Mouse (Mus musculus) neural tube, embryonic 14.5 days (tissue): Measurements from ENCODE around the gene Crabp1. TPM values are rescaled to one million over a fixed set of nuclear protein-coding genes. Genes with fewer than 3 reads are reported as not detected.
A peak's percentile ranks its signal among the peaks of the same experiment; 100 is the strongest.

ENCODE experiments used
- ATAC-seq: fragments of 200-750 bp; cut with Nextera tagmentation; 2 replicates; pipeline ENCODE4 v1.8.0; 2017; ENCODE audit warnings: low read depth, mild to moderate bottlenecking, moderate TSS enrichment, moderate library complexity
- H3K27ac ChIP-seq: fragments of 300-500 bp; sonication (generic); 2 replicates; pipeline ENCODE4 v1.5.1; 2014; ENCODE audit warnings: low read depth, mild to moderate bottlenecking, control low read depth, low read length, moderate library complexity, mixed read lengths
- H3K27me3 ChIP-seq: fragments of 300-500 bp; sonication (generic); 2 replicates; pipeline ENCODE4 v1.6.1; 2014; ENCODE audit warnings: low read length; ENCODE audit not compliant: control insufficient read depth, insufficient read depth
- H3K36me3 ChIP-seq: fragments of 300-500 bp; sonication (generic); 2 replicates; pipeline ENCODE4 v1.6.1; 2014; ENCODE audit warnings: low read length, mixed read lengths; ENCODE audit not compliant: control insufficient read depth, insufficient read depth
- H3K4me1 ChIP-seq: fragments of 300-500 bp; sonication (generic); 2 replicates; pipeline ENCODE4 v1.6.1; 2014; ENCODE audit warnings: low read length; ENCODE audit not compliant: control insufficient read depth, insufficient read depth
- H3K4me2 ChIP-seq: fragments of 300-500 bp; sonication (generic); 2 replicates; pipeline ENCODE4 v1.6.1; 2014; ENCODE audit warnings: mild to moderate bottlenecking, low read depth, low read length, control low read depth
- H3K4me3 ChIP-seq: fragments of 300-500 bp; sonication (generic); 2 replicates; pipeline ENCODE4 v1.5.1; 2014; ENCODE audit warnings: low read depth, low read length, control low read depth, mixed read lengths
- H3K9ac ChIP-seq: fragments of 300-500 bp; sonication (generic); replicated peaks from 2 replicates; pipeline ENCODE4 v1.6.1; 2014; ENCODE audit warnings: low read depth, mild to moderate bottlenecking, control low read depth, low read length, mixed read lengths
- H3K9me3 ChIP-seq: fragments of 300-500 bp; sonication (generic); 2 replicates; pipeline ENCODE4 v1.6.1; 2016; ENCODE audit warnings: low read length; ENCODE audit not compliant: control insufficient read depth
- WGBS: fragments of 180-500 bp; shearing (Covaris S2); extraction: QIAGEN DNeasy Blood & Tissue Kit; methylation state at CpG from one replicate; pipeline ENCODE4 v1.1.7; 2014; 5-methylcytosine and 5-hydroxymethylcytosine counted together
- polyA plus RNA-seq: library from polyadenylated mRNA; unstranded; fragments of >200 nt; fragmentation: Nextera tagmentation; extraction: Ambion mirVana; gene quantifications from 2 replicates; pipeline ENCODE4 v1.2.1, GENCODE M21; 2014

Gene Crabp1
- polyA plus RNA-seq, 1 experiment from 2014 or later, result 733 TPM

DNA sequence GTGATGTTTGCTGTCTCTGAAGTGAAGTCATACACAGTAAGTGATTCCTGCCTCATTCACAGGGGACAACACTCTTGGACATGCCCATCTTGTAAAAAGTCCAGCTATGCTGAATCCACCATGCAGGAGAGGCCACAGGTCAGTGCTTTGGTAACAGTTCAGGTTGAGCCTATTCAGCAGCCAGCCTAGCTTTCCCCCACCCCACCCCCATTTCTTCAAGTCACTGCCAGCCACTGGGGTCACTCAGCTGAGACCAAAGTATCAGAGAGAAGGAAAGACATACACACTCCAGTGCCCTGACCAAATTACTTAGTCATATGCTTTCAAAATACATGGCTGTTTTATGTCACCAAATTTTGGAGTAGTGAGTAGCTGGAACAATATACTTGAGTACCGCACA, 21.5 kb downstream of the Crabp1 start:
- Histone ChIP-seq H3K36me3 (no peaks in the 10 kb centered on the region), H3K9me3 (no peaks in the 10 kb centered on the region), H3K27ac (no peak overlapping the region), H3K27me3 (no peaks in the 10 kb centered on the region), H3K4me1 (0 out of 2 replicates have a peak, but pooled peaks cover 3% of the 10 kb centered on the region), H3K9ac (no peak overlapping the region), H3K4me3 (no peak overlapping the region), H3K4me2 (no peak overlapping the region)
- ATAC-seq, result no peak
- WGBS, result 97% methylated on average over 1 of the region's 1 CpGs

- 36% methylated on average over 8 of the region's 8 CpGs for WGBS
- Histone ChIP-seq H3K27ac (no peak overlapping the region), H3K4me3 (no peak overlapping the region), H3K4me2 (no peak overlapping the region), H3K9me3 (no peaks in the 10 kb centered on the region), H3K27me3 (no peaks in the 10 kb centered on the region), H3K36me3 (no peaks in the 10 kb centered on the region), H3K4me1 (0 out of 2 replicates have a peak, but pooled peaks cover 3% of the 10 kb centered on the region), H3K9ac (no peak overlapping the region)
- peak; percentile 66; the same call in 1 of the 2 replicates for ATAC-seq
These were observed 23.2 kb downstream of the Crabp1 start for GRCm38 (mm10) chr9:54787760-54788159.

- no peak for ATAC-seq
- Histone ChIP-seq H3K9ac (no peak overlapping the region), H3K36me3 (no peaks in the 10 kb centered on the region), H3K4me2 (no peak overlapping the region), H3K27ac (no peak overlapping the region), H3K27me3 (no peaks in the 10 kb centered on the region), H3K9me3 (no peaks in the 10 kb centered on the region), H3K4me1 (0 out of 2 replicates have a peak, but pooled peaks cover 3% of the 10 kb centered on the region), H3K4me3 (no peak overlapping the region)
- 46% methylated on average over 5 of the region's 5 CpGs for WGBS
These were observed 25.7 kb downstream of the Crabp1 start for GRCm38 (mm10) chr9:54790271-54790670.

GRCm38 (mm10) chr9:54801460-54801961, 37.0 kb downstream of the Crabp1 start:
- whole genome bisulfite sequencing, result 36% methylated on average over 10 of the region's 10 CpGs
- no peaks in the 10 kb centered on the region for H3K36me3 ChIP-seq
- no peak overlapping the region for H3K4me2 ChIP-seq
- H3K9ac ChIP-seq, result no peak overlapping the region
- H3K4me3 ChIP-seq, result no peak overlapping the region
- H3K4me1 ChIP-seq, result peaks cover 5% of the 10 kb centered on the region; the same call in 1 of the 2 replicates
- H3K27me3 ChIP-seq, result no peaks in the 10 kb centered on the region
- ATAC-seq, result no peak
- no peaks in the 10 kb centered on the region for H3K9me3 ChIP-seq
- no peak overlapping the region for H3K27ac ChIP-seq

GRCm38 (mm10) chr9:54802749-54803679, 38.5 kb downstream of the Crabp1 start:
- H3K4me2 ChIP-seq, result no peak overlapping the region
- no peaks in the 10 kb centered on the region for H3K27me3 ChIP-seq
- H3K36me3 ChIP-seq, result no peaks in the 10 kb centered on the region
- WGBS, result 60% methylated on average over 6 of the region's 6 CpGs
- no peak for ATAC-seq
- no peak overlapping the region for H3K27ac ChIP-seq
- H3K4me1 ChIP-seq, result peaks cover 5% of the 10 kb centered on the region; the same call in 1 of the 2 replicates
- H3K9ac ChIP-seq, result no peak overlapping the region
- no peak overlapping the region for H3K4me3 ChIP-seq
- H3K9me3 ChIP-seq, result no peaks in the 10 kb centered on the region

GRCm38 (mm10) chr9:54804351-54804750, 39.8 kb downstream of the Crabp1 start:
- Histone ChIP-seq H3K4me1 (peaks cover 5% of the 10 kb centered on the region; the same call in 1 of the 2 replicates), H3K27me3 (no peaks in the 10 kb centered on the region), H3K9me3 (no peaks in the 10 kb centered on the region), H3K9ac (no peak overlapping the region), H3K4me3 (no peak overlapping the region), H3K27ac (no peak overlapping the region), H3K36me3 (no peaks in the 10 kb centered on the region), H3K4me2 (no peak overlapping the region)
- no peak for ATAC-seq
- WGBS, result 66% methylated on average over 5 of the region's 5 CpGs

DNA sequence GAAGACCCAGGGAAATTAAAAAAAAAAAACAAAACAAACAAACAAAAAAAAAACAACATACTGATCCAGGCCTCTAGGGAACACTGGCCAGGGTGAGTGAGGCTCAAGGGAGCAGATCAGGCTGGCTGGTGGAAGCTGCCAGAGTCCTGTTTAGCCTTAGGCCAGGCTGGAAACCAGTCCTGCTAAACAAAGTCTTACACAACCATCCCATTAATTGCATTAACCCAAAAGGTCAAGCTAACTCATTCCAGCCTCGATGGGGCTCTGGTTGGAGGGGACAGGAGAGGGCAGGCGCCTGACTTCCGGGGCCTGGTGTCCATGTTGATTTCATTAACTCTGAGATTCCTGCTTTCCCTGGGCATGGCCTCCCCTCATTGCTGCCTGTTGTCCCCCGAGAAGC, 43.2 kb downstream of the Crabp1 start:
- Histone ChIP-seq H3K27me3 (no peaks in the 10 kb centered on the region), H3K4me3 (no peak overlapping the region), H3K4me2 (no peak overlapping the region), H3K36me3 (no peaks in the 10 kb centered on the region), H3K9ac (no peak overlapping the region), H3K9me3 (no peaks in the 10 kb centered on the region), H3K27ac (no peak overlapping the region), H3K4me1 (peaks cover 6% of the 10 kb centered on the region; the same call in 1 of the 2 replicates)
- WGBS, result 68% methylated on average over 4 of the region's 4 CpGs
- no peak for ATAC-seq

- H3K9ac ChIP-seq, result no peak overlapping the region
- H3K4me2 ChIP-seq, result peak overlapping the region; percentile 16; the same call in 1 of the 2 replicates
- H3K27me3 ChIP-seq, result no peaks in the 10 kb centered on the region
- no peak overlapping the region for H3K4me3 ChIP-seq
- no peaks in the 10 kb centered on the region for H3K9me3 ChIP-seq
- peaks cover 6% of the 10 kb centered on the region; the same call in 1 of the 2 replicates for H3K4me1 ChIP-seq
- H3K27ac ChIP-seq, result peak overlapping the region; percentile 48
- ATAC-seq, result peak; percentile 84
- 11% methylated on average over 4 of the region's 4 CpGs for WGBS
- no peaks in the 10 kb centered on the region for H3K36me3 ChIP-seq
These were observed 45.4 kb downstream of the Crabp1 start for GRCm38 (mm10) chr9:54809953-54810352.
